Mouse (Mus musculus) megakaryocyte, embryonic 14.5 days (primary cell): ENCODE results near the gene Sv2b.

Experiments
- FLI1 ChIP-seq: IDR thresholded peaks from 2 replicates; pipeline ENCODE4 v1.6.1; 2012; ENCODE audit warnings: low read length, inconsistent platforms, mixed read lengths
- GATA1 ChIP-seq: IDR thresholded peaks from 3 replicates; pipeline ENCODE4 v1.6.1; 2012; ENCODE audit warnings: mixed read lengths, low read length, inconsistent platforms, borderline replicate concordance

- TF ChIP-seq FLI1 = no peak
- no peak for TF ChIP-seq GATA1
These were observed 103.7 kb downstream of the Sv2b start for GRCm38 (mm10) chr7:75205386-75205785.
